Mouse (Mus musculus) thymus, adult 2 months (tissue): ENCODE results near the gene Gm20696.

Experiments used
- CTCF ChIP-seq: fragments of 200-500 bp; IDR thresholded peaks from 2 replicates; pipeline ENCODE4 v1.5.1; 2012; ENCODE audit warnings: mild to moderate bottlenecking, control low read depth, low read length, moderate library complexity, borderline replicate concordance; ENCODE audit not compliant: control insufficient read depth, poor library complexity, insufficient read depth; ENCODE audit errors: extremely low read depth
- POLR2A ChIP-seq: fragments of 200-500 bp; IDR thresholded peaks from 2 replicates; pipeline ENCODE4 v1.6.1; 2012; ENCODE audit warnings: mild to moderate bottlenecking, low read length, control low read depth, moderate library complexity; ENCODE audit not compliant: control insufficient read depth, poor library complexity, insufficient read depth; ENCODE audit errors: extremely low read depth

DNA sequence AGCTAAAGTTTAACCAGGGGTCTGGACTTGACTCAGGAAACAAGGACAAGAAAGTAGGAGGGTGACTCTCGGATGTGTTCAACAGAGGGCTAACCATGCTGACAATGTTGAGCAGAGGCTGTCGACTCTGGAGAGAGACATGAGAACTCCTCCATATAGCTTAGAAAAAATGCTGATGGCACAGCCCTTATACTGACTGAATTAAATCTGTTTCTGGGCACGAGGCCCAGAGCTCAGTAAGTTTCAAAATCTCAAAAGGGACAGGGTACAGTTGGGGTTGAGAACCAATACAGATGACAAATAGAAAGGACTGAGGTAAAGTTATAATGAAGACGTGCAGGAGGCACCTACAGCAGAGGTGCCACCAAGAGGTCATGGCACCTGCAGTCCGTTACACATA is 386.0 kb downstream of the Gm20696 start:
- TF ChIP-seq CTCF, result no peak
- no peak for TF ChIP-seq POLR2A
